Mouse (Mus musculus): Measurements from ENCODE around the gene Ltb4r2.

The Ltb4r2 gene

GRCm38 (mm10) chr14:55780736-55781135 is 19.5 kb downstream of the Ltb4r2 start:
- in situ Hi-C loops (cut with MboI, MseI) = no loop called here

GRCm38 (mm10) chr14:55781310-55781709 is 20.1 kb downstream of the Ltb4r2 start:
- in situ Hi-C loops (cut with MboI, MseI) = no loop called here

GRCm38 (mm10) chr14:55782361-55782960 is 21.2 kb downstream of the Ltb4r2 start:
- in situ Hi-C loops (cut with MboI, MseI) = no loop called here

GRCm38 (mm10) chr14:55783171-55783957 is 22.1 kb downstream of the Ltb4r2 start:
- in situ Hi-C loops (cut with MboI, MseI) = no loop called here

DNA sequence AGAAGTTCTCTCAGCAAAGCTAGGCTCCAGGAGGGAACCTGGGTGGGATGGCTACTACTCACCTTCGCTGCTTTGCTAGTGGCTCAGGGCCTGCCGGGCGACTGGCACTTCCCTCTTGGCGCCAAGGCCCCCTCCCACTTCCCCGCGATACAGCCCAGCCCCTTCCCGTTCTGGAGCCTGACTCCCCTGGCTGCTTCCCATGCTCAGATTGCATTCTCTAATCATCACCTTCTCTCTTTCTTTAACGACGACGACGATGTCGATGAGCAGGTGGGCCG is 22.7 kb downstream of the Ltb4r2 start, which contains the start of gene Adcy4:
Gene Adcy4, minus strand, starts transcription at position 138 of the 278 bp plus-strand sequence.
- in situ Hi-C loops (cut with MboI, MseI) = no loop called here

DNA sequence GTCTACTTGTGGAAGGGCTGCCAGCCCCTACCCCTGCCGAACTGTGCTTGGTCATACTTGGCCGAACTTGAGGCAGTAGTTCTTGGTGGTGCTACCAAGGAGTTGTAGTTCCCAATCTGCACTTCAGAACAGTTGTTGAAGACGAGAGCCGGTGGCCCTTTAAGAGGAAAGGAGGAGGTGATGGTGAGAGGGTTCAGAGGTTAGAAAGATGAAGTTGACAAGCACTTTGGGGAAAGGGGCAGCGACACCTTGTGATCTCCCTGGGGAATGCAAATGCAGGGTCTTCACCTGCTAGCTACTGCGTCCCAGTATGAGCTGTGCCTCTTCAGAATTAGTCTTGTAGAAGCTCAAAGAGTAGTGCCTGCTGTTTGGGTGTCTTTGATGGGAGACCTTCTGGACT is 24.0 kb downstream of the Ltb4r2 start:
- in situ Hi-C loops (cut with MboI, MseI) = loop anchor here (5.0 kb wide), 1 partner anchor 47 kb away; no protein-coding TSS in a partner anchor

GRCm38 (mm10) chr14:55787731-55788130 is 26.5 kb downstream of the Ltb4r2 start:
- in situ Hi-C loops (cut with MboI, MseI) = loop anchor here (5.0 kb wide), 1 partner anchor 45 kb away; no protein-coding TSS in a partner anchor

GRCm38 (mm10) chr14:55788256-55789050 is 27.2 kb downstream of the Ltb4r2 start, which contains the start of gene Ripk3:
Ripk3 (minus strand) TSS chr14:55788865.
- in situ Hi-C loops (cut with MboI, MseI) = loop anchor here (5.0 kb wide), 1 partner anchor 44 kb away; no protein-coding TSS in a partner anchor

GRCm38 (mm10) chr14:55793461-55793860 is 32.2 kb downstream of the Ltb4r2 start:
- in situ Hi-C loops (cut with MboI, MseI) = no loop called here

- in situ Hi-C loops (cut with MboI, MseI) = no loop called here
Measured at GRCm38 (mm10) chr14:55793946-55794345, 32.7 kb downstream of the Ltb4r2 start.

DNA sequence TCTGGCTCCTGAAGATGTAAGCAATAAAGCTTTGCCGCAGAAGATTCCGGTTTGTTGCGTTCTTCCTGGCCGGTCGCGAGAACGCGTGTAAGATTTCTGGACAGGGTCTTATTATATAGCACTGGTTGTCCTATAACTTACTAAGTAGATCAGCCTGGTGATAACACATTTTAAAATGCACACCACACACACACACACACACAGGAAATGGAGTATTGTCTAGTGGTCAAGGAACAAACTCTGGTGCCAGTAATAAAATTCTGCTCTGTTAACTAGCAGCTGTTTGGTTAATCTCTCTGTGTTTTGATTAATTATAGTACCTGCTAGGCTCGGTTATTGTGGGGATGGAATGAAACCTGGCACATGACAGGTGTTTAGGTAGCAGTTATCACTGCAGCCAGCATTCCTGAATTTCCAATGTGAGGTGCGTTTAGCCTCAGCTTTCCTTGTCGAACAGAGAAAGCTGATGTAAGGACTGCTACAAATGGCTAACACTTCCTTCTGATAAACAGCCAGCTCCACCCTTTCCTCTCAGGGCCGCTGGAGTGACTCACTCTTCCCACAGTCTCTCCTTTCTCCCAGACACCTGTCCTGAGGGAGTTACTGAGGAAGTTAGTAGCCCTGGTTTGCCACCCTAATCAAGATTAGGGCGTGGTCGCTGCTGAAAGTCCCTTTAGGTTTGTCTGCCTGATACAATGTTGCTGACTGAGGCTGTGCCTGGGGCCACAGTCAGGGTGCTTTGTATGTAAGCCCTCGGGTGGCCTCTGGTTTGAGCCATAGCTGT is 34.3 kb downstream of the Ltb4r2 start:
- in situ Hi-C loops (cut with MboI, MseI) = no loop called here

Measured in T-helper 2 cell (primary cell).